Mouse (Mus musculus): ENCODE measurements around the gene Cyp11a1. TPM values are rescaled to one million over a fixed set of nuclear protein-coding genes. Genes with fewer than 3 reads are reported as not detected.

Cyp11a1 gene
- total RNA-seq, 1 experiment: 3.0 TPM

DNA sequence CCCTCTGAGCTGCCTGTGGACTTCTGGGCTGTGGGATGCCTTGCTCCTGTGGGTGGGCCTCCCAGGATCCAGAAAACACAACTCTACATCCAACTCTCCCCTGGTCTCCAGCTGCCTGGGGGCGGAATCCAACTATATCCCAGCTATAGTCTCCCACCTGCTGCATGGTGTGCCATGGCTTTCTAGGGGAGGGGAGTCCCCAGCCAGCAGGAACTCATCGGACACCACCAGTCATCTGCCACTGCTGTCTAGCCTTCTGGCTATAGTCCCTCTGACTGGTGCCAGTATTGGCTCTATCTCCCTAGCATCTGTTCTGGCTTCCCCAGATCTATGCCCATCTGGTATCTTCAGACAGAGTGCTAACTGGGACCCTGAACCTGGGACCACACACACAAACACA, 29.3 kb downstream of the Cyp11a1 start:
- in situ Hi-C loops (cut with MboI; ENCODE audit: low sequenced_read_pairs in 2 of 2, unreplicated experiment in 2 of 2): loop anchor here (5.0 kb wide), 2 partner anchors 167 to 172 kb away; partner anchors contain the start of genes Islr (in 1 of the 2) and Islr2 (in 1 of the 2)
- Histone ChIP-seq H3K4me1 (ENCODE audit: control insufficient read depth in 2 of 2, insufficient read depth in 2 of 2, low read length in 2 of 2, poor library complexity in 1 of 2) (peaks cover 4 to 10% of the 10 kb centered on the region in 2 experiments; a peak in 3 of 4 replicates), H3K36me3 (ENCODE audit: control insufficient read depth, insufficient read depth, low read length, poor library complexity, severe bottlenecking) (no peaks in the 10 kb centered on the region), H3K4me3 (ENCODE audit: insufficient read depth in 1 of 2, low read depth in 1 of 2, low read length in 2 of 2, poor library complexity in 1 of 2, severe bottlenecking in 1 of 2) (no peak overlapping the region), H3K27ac (ENCODE audit: insufficient read depth, low read depth, low read length, poor library complexity, severe bottlenecking) (no peak overlapping the region), H3K9me3 (ENCODE audit: control insufficient read depth, insufficient read depth, low read depth, low read length) (no peaks in the 10 kb centered on the region), H3K9ac (ENCODE audit: insufficient read depth, low read depth, low read length, poor library complexity, severe bottlenecking) (no peak overlapping the region)
- no peak for DNase-seq (ENCODE audit: low read depth, low spot score)
- TF ChIP-seq MAFK (IDR thresholded peaks at IDR 0.05; ENCODE audit: insufficient read depth, low read depth, low read length) (no peak), CHD2 (IDR thresholded peaks at IDR 0.05; ENCODE audit: low read depth, low read length) (no peak), ZC3H11A (IDR thresholded peaks at IDR 0.05; ENCODE audit: borderline replicate concordance, low read depth, low read length) (no peak), HCFC1 (IDR thresholded peaks at IDR 0.05; ENCODE audit: borderline replicate concordance, insufficient read depth, low read length) (no peak), ZNF384 (IDR thresholded peaks at IDR 0.05; ENCODE audit: low read depth, low read length) (no peak)

DNA sequence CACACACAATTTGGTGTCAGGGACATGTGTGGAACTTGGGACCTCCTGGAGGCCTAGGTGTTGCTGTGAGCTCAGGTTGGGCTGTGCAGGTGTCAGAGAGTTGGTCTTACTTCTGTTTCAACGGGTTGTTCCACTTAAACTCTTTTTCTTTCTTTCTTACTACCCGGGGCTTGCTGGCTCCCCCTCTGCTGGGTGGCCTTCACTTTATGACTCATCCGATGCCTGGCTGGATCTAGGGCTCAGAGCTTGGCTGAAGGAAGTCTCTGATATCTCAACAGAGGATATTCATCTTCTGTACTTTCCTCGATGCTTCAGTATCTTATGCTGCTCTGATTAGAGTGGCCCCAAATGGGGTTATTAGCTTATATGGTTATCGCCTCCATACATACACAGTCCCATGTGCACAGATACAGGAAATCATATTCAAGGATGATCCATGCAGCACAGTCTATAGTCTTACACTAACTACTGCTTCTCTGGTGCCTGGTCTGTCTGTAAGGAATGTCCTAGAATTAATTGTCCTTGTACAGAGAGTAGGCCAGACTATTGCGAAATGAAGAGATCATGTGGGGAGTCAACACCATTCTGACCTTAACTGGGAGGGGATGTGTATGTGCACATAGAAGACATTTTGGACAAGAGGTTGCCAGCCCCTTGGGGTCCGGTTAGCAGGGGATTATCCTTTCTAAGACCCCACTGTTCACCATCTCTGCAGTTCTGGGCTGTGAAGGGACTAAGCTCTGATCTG, 29.9 kb downstream of the Cyp11a1 start:
- H3K4me1 ChIP-seq (ENCODE audit: control insufficient read depth in 2 of 2, insufficient read depth in 2 of 2, low read length in 2 of 2, poor library complexity in 1 of 2): peaks cover 4 to 12% of the 10 kb centered on the region in 2 experiments; a peak in 3 of 4 replicates
- in situ Hi-C loops (cut with MboI; ENCODE audit: low sequenced_read_pairs in 2 of 2, unreplicated experiment in 2 of 2): loop anchor here (5.0 kb wide), 2 partner anchors 166 to 171 kb away; partner anchors contain the start of genes Islr (in 1 of the 2) and Islr2 (in 1 of the 2)
- no peak for TF ChIP-seq HCFC1 (IDR thresholded peaks at IDR 0.05; ENCODE audit: borderline replicate concordance, insufficient read depth, low read length)
- no peak for TF ChIP-seq CHD2 (IDR thresholded peaks at IDR 0.05; ENCODE audit: low read depth, low read length)
- TF ChIP-seq ZNF384 (IDR thresholded peaks at IDR 0.05; ENCODE audit: low read depth, low read length): no peak
- no peak for TF ChIP-seq ZC3H11A (IDR thresholded peaks at IDR 0.05; ENCODE audit: borderline replicate concordance, low read depth, low read length)
- TF ChIP-seq MAFK (IDR thresholded peaks at IDR 0.05; ENCODE audit: insufficient read depth, low read depth, low read length): no peak

DNA sequence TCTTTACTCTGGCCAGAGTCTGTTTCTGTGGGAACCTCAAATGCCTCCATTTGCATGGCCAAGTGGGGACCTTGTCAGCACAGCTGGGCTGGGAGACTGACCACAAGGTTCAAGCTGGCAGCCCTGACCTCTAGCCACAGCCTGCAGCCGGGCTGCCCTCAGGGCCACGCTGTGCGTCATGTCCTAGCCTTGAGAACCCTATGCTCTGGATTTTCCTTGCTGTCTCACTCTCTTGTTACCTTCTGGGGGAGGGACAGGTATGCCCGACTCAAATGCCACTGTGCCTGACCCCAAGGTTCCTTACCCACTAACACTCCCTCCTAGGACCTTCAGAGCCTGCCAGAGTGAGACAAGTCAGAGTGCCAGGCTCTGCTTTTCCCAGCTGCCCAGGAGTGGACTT, 30.8 kb downstream of the Cyp11a1 start:
- H3K9me3 ChIP-seq (ENCODE audit: control insufficient read depth, insufficient read depth, low read depth, low read length): no peaks in the 10 kb centered on the region
- no peak overlapping the region for H3K4me3 ChIP-seq (ENCODE audit: insufficient read depth in 1 of 2, low read depth in 1 of 2, low read length in 2 of 2, poor library complexity in 1 of 2, severe bottlenecking in 1 of 2)
- H3K36me3 ChIP-seq (ENCODE audit: control insufficient read depth, insufficient read depth, low read length, poor library complexity, severe bottlenecking): no peaks in the 10 kb centered on the region
- H3K4me1 ChIP-seq (ENCODE audit: control insufficient read depth in 2 of 2, insufficient read depth in 2 of 2, low read length in 2 of 2, poor library complexity in 1 of 2): peaks cover 6 to 20% of the 10 kb centered on the region in 2 experiments
- in situ Hi-C loops (cut with MboI; ENCODE audit: low sequenced_read_pairs in 2 of 2, unreplicated experiment in 2 of 2): loop anchor here (5.0 kb wide), 2 partner anchors 165 to 170 kb away; partner anchors contain the start of genes Islr (in 1 of the 2) and Islr2 (in 1 of the 2)
- TF ChIP-seq HCFC1 (IDR thresholded peaks at IDR 0.05; ENCODE audit: borderline replicate concordance, insufficient read depth, low read length): no peak
- no peak for TF ChIP-seq CHD2 (IDR thresholded peaks at IDR 0.05; ENCODE audit: low read depth, low read length)
- no peak for TF ChIP-seq ZNF384 (IDR thresholded peaks at IDR 0.05; ENCODE audit: low read depth, low read length)
- TF ChIP-seq MAFK (IDR thresholded peaks at IDR 0.05; ENCODE audit: insufficient read depth, low read depth, low read length): no peak
- TF ChIP-seq ZC3H11A (IDR thresholded peaks at IDR 0.05; ENCODE audit: borderline replicate concordance, low read depth, low read length): no peak
- no peak overlapping the region for H3K9ac ChIP-seq (ENCODE audit: insufficient read depth, low read depth, low read length, poor library complexity, severe bottlenecking)
- no peak overlapping the region for H3K27ac ChIP-seq (ENCODE audit: insufficient read depth, low read depth, low read length, poor library complexity, severe bottlenecking)
- DNase-seq (ENCODE audit: low read depth, low spot score): no peak

More for the DNA sequence above, 29.9 kb downstream of the Cyp11a1 start:
- Histone ChIP-seq H3K9me3 (ENCODE audit: control insufficient read depth, insufficient read depth, low read depth, low read length) (no peaks in the 10 kb centered on the region), H3K9ac (ENCODE audit: insufficient read depth, low read depth, low read length, poor library complexity, severe bottlenecking) (no peak overlapping the region), H3K27ac (ENCODE audit: insufficient read depth, low read depth, low read length, poor library complexity, severe bottlenecking) (no peak overlapping the region), H3K4me3 (ENCODE audit: insufficient read depth in 1 of 2, low read depth in 1 of 2, low read length in 2 of 2, poor library complexity in 1 of 2, severe bottlenecking in 1 of 2) (no peak overlapping the region), H3K36me3 (ENCODE audit: control insufficient read depth, insufficient read depth, low read length, poor library complexity, severe bottlenecking) (no peaks in the 10 kb centered on the region)
- no peak for DNase-seq (ENCODE audit: low read depth, low spot score)

DNA sequence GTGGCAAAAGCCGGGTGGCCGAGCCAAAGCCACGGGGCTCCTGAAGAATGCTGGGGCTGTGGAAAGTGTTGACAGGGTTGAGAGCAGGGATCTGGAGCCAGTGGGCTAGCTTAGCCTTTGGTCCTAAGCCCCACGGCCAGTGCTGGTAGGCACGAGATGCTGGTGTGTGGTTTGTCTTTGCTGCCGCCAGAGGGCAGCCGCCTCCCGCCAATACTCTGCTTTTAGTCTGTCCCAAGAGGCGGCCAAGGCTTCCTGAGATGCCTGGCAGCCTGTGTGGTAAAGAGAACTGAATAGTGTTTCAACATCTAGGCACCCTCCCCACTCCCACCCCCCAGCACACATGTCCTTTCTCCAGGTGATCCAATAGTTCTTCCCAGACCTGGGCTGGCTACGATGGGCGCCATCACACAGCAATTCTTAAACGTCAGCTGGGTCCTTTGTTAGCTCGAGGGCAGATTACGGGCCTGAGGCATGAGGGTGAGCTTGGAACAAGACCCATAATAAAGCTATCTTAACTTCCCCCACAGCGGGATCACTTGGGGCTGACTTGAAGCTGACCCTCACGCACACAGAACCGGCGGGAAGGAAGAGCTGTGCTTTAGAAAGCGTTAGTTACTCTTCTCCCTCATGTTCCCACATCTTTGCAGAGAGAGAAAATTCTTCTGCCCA, 32.4 kb downstream of the Cyp11a1 start:
- Histone ChIP-seq H3K9me3 (ENCODE audit: control insufficient read depth, insufficient read depth, low read depth, low read length) (no peaks in the 10 kb centered on the region), H3K4me3 (ENCODE audit: insufficient read depth in 1 of 2, low read depth in 1 of 2, low read length in 2 of 2, poor library complexity in 1 of 2, severe bottlenecking in 1 of 2) (peak overlapping the region in 1 of 2 experiments; percentile 27; a peak in 1 of 4 replicates), H3K27ac (ENCODE audit: insufficient read depth, low read depth, low read length, poor library complexity, severe bottlenecking) (no peak overlapping the region), H3K4me1 (ENCODE audit: control insufficient read depth in 2 of 2, insufficient read depth in 2 of 2, low read length in 2 of 2, poor library complexity in 1 of 2) (peaks cover 8 to 24% of the 10 kb centered on the region in 2 experiments), H3K9ac (ENCODE audit: insufficient read depth, low read depth, low read length, poor library complexity, severe bottlenecking) (no peak overlapping the region), H3K36me3 (ENCODE audit: control insufficient read depth, insufficient read depth, low read length, poor library complexity, severe bottlenecking) (no peaks in the 10 kb centered on the region)
- in situ Hi-C loops (cut with MboI; ENCODE audit: low sequenced_read_pairs in 2 of 2, unreplicated experiment in 2 of 2): loop anchor here (5.0 kb wide), 2 partner anchors 164 to 169 kb away; partner anchors contain the start of genes Islr (in 1 of the 2) and Islr2 (in 1 of the 2)
- peak; percentile 61 for DNase-seq (ENCODE audit: low read depth, low spot score)
- TF ChIP-seq HCFC1 (IDR thresholded peaks at IDR 0.05; ENCODE audit: borderline replicate concordance, insufficient read depth, low read length): no peak
- no peak for TF ChIP-seq ZNF384 (IDR thresholded peaks at IDR 0.05; ENCODE audit: low read depth, low read length)
- TF ChIP-seq MAFK (IDR thresholded peaks at IDR 0.05; ENCODE audit: insufficient read depth, low read depth, low read length): no peak
- TF ChIP-seq CHD2 (IDR thresholded peaks at IDR 0.05; ENCODE audit: low read depth, low read length): no peak
- peak; percentile 93 for TF ChIP-seq ZC3H11A (IDR thresholded peaks at IDR 0.05; ENCODE audit: borderline replicate concordance, low read depth, low read length)

All from ES-E14 (cell line).